Mouse (Mus musculus): ENCODE measurements around the gene Mlf2.

Mlf2 gene

DNA sequence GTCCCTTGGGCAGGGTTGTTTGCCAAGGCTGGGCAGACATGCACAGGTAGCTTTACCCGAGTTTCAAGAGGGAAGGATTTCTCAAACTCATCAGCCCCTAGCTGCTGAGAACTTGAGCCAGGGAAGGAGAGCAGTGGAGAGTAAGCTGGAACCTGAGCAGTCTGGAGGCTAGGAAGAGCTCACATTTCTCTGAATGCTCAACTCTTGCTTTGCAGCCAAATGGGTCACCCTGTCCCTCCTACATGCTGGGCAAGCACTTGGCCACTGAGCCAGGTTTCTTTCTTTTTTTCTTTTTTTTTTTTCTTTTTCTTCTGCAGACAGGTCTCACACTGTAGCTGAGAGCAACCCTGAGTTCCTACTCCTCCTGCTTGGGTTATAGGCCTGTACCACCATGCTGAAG is 5.5 kb downstream of the Mlf2 start:
- no peak for DNase-seq

- DNase-seq: peak; percentile 28
Measured at GRCm38 (mm10) chr6:124937493-124937892, 6.3 kb downstream of the Mlf2 start.

DNA sequence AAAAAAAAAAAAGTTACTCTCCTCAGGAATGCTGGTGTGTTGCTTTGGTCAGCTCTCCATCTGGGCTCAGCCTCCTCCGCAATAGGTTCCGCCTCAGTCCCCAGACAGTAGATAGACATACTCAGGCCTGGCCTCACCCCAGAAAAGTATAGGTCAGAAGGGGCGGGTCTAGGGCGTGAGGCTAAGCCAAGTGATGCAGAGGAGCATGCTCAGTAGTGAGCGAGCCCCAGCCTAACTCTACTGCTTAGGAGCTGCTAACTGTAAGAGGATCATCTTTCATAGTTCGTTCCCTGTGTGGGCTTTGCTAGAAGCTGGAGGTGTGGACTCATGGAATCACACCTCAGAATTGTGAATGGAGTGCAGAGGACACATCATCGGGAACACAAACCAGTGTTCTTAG is 7.4 kb downstream of the Mlf2 start:
- no peak for DNase-seq

DNA sequence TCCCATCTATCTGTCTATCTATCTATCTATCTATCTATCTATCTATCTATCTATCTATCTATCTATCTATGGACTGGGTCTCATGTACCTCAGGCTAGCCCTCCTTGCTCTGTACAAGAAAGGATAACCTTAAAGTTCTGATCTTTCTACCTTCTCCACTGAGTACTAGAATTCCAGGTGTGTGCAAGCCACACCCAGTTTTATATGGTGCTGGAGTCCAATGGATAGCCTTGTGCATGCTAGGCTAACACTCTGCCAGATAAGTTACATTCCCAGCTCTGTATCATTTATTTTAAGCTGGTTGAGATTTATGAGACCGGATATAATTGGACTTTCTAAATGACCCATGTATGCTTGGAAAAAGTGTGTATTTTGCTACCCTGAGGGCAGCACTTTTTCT is 10.5 kb downstream of the Mlf2 start:
- no peak for DNase-seq

GRCm38 (mm10) chr6:124943526-124943925 is 12.3 kb downstream of the Mlf2 start:
- no peak for DNase-seq

GRCm38 (mm10) chr6:124953991-124954715 is 23.0 kb downstream of the Mlf2 start:
- DNase-seq: no peak

- no peak for DNase-seq
Measured at GRCm38 (mm10) chr6:124955212-124955611, 24.0 kb downstream of the Mlf2 start.

GRCm38 (mm10) chr6:124958127-124958526 is 26.9 kb downstream of the Mlf2 start:
- DNase-seq: no peak

DNA sequence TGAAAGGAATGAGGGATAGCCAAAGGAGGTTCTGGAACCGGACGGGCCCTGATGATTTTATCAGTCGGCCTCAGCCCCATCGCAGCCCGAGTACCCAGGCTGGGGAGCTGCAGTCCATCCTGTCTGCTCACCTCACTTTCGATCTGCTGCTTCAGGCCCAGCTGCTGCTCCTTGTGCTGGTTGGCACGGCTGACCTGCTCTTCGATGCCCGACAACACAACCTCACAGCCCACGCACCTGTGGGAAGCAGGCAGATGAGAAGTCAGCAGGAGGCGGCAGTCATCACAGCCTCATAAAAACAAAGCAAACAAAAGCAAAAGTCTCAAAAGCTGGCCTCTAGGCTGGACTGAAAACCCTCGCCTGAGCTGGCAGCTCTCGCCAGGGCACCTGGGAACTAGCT is 28.8 kb downstream of the Mlf2 start:
- DNase-seq: no peak

DNA sequence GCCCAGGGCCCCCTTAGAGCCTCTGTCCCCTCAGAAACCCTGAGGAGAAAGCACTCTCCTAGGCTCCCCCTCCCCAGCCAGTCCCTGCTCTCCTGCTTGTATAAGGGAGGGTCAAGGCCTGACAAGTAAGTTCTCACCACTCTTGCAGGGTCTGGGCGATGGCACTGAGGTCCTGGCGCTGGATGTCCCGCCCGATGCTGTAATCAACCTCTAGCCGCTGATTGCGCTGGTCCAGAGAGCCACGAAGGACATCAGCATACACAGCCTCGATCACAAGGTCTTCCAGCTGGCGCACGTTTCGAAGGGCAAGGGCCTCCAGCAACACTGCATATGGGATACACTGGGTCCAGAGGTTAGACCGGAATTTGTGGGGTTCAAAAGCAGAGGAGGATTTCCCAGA is 29.8 kb downstream of the Mlf2 start:
- no peak for DNase-seq

DNA sequence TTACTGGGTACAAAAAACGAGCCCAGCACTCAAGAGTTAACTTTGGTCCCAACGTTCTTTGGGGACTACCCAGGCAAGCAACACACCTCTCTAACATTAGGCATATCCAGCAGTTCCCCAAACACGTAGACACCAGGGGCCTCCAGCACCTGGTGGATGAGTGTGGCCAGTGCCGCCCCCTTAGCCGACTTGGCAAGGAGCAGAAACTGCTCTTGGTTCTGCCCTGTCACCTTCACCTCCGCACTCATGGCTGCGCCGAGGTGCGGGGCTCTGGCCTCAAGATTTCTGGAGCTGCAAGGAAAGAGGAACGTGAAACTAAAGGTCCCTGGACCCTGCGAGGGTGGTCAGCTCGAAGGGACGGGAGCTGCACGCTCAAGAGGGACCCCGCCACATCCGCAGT is 33.5 kb downstream of the Mlf2 start:
- DNase-seq: peak; percentile 14

GRCm38 (mm10) chr6:124965088-124965719 is 34.0 kb downstream of the Mlf2 start, which contains the start of gene Cops7a:
TSS of gene Cops7a (minus strand) at chr6:124965538.
- peak; percentile 97 for DNase-seq

DNA sequence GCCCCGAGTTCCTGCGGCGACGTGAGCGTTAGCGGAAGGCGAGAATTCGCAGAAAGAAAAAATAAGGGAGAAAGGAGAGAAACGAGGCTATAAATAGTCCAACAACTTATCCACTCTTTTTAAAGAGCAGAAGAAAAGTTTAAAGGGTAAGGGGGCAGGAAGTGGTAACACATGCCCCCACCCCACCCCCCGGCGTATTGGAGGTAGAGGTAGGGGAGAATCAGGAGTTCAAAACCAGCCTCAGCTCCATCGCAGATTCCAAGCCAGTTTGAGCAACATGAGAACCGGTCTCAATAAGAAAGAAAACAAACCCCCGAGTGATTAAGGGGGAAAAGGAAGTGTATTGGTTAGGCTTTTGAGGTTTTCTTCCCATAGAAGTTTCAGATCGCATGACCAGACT is 34.6 kb downstream of the Mlf2 start:
- no peak for DNase-seq

DNA sequence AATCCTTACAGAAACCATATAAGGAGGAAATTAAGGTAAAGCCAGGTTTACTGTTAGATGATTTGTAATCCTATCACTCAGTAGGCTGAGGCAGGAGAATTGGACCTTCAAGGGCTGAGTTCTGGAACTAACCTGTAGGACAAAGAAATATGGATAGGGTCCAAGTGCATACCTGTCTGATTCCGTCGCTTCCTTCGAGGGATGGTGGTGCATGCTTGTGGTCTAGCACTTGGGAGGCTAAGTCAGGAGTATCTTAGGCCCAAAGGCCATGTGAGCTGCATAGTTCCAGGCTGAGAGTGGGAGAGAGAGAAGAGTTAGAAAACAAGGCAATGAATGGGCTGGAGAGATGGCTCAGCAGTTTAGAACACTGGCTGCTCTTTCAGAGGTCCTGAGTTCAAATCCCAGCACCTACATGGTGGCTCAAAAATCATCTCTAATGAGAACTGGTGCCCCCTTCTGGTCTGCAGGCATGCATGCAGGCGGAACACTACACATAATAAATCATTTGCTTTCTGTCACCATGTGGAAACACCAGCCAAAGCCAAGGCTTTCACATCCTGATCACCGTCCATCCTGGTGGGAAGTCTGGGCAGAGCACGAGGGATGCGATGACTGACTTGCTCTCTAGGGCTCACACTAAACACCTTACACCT is 35.4 kb downstream of the Mlf2 start:
- peak; percentile 43 for DNase-seq

DNA sequence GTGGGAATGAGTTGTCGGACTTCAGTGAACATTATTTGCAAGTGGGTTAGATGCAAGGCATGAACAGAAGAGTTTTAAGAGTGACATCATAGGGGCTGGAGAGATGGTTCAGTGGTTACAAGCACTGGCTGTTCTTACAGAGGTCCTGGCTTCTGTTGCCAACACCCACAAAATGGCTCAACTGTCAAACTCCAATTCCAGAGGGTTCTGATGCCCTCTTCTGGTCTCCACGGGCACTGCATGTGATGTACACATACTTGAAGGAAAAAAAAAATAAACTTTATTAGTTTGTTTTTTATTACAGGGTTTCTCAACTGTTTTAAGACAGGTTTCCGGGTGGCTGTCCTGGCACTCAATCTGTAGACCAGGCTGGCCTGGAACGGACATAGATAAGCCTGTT is 36.6 kb downstream of the Mlf2 start:
- DNase-seq: peak; percentile 66
